24 mouse cellular contexts compared by ENCODE assay signal in the genomic region with DNA sequence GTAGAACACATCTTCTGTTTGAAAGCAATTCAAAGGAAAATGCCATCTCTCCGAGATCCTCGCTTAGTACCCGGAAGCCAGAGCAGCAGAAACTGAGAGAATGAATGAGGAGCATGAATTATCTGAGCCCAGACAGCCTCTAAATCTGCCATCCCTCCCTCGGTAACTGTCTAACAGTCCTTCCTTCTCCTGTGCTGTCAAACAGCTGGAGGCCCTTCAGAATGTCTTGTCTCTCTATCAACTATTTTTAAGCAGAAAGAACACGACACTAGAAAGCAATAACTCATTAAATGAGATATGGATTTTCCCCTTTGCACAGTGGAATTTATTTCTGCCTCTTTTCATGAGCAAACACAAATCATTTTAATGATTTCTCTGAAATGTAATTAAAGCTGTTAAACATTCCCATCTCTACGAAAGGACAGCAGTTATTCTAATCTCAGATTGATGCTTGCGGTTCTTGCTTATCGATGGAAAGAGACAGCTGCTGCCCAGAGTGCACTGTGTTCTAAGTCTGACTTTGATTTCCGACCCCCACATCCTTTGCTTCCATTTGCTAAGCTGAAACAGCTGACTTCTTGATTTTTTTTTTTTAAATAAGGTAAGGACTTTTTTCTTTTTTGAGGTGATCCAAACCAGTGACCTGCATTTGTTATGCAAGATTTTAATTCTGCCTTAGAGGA. TPM values are rescaled to one million over a fixed set of nuclear protein-coding genes. Genes with fewer than 3 reads are reported as not detected.
DNase-seq lines count a peak whose midpoint lies in the region; ATAC-seq and TF ChIP-seq lines count a peak whose summit lies in the region.
"Had no signal": no experiment of that assay in that cellular context is flagged by ENCODE, and none has a peak within 500 bp of the region (broad histone marks: within the 10 kb centered on the region; RNA-seq: fewer than 3 reads in every experiment).

No protein-coding gene starts in this region.

- no peak overlapping the region for H3K9ac ChIP-seq in kidney, embryonic 16.5 days (replicated peaks; ENCODE audit: low read length)
- H3K9ac ChIP-seq in neural tube, embryonic 12.5 days: no peak overlapping the region
- H3K9ac ChIP-seq: embryonic facial prominence, embryonic 12.5 days; forebrain, embryonic 15.5 days; heart, embryonic 12.5 days; hindbrain, embryonic 14.5 days had no signal

- H3K9me3 ChIP-seq in kidney, embryonic 16.5 days (ENCODE audit: low read length): peaks cover 6% of the 10 kb centered on the region; the same call in 1 of the 2 replicates
- H3K9me3 ChIP-seq in neural tube, embryonic 12.5 days: no peaks in the 10 kb centered on the region
- H3K9me3 ChIP-seq: embryonic facial prominence, embryonic 12.5 days; forebrain, embryonic 15.5 days; heart, embryonic 12.5 days had no signal

- no peaks in the 10 kb centered on the region for H3K79me3 ChIP-seq in C2C12 (ENCODE audit: low read depth)

- WGBS in kidney, embryonic 16.5 days: 23% methylated on average over 9 of the region's 9 CpGs
- 53% methylated on average over 9 of the region's 9 CpGs for WGBS in neural tube, embryonic 12.5 days

- H3K27ac ChIP-seq in kidney, embryonic 16.5 days (ENCODE audit: low read length): no peak overlapping the region
- no peak overlapping the region for H3K27ac ChIP-seq in neural tube, embryonic 12.5 days
- H3K27ac ChIP-seq: embryonic facial prominence, embryonic 12.5 days; forebrain, embryonic 15.5 days; hindbrain, embryonic 14.5 days; left cerebral cortex, adult 2 months; midbrain, embryonic 10.5 days had no signal

- ATAC-seq in kidney, embryonic 16.5 days (ENCODE audit: low FRiP score, low TSS enrichment): peak; percentile 66
- 0 out of 2 replicates have a peak, but pooled peaks have one; percentile 53 for ATAC-seq in neural tube, embryonic 12.5 days (ENCODE audit: low FRiP score, low read depth)
- ATAC-seq: forebrain, embryonic 15.5 days had no signal

- no peak for TF ChIP-seq CTCF in C2C12 (IDR thresholded peaks at IDR 0.05; ENCODE audit: control insufficient read depth, insufficient read depth, insufficient read length)

- no peaks in the 10 kb centered on the region for H3K36me3 ChIP-seq in C2C12 (ENCODE audit: control insufficient read depth, insufficient read depth)
- H3K36me3 ChIP-seq in kidney, embryonic 16.5 days (ENCODE audit: insufficient read depth, low read length): no peaks in the 10 kb centered on the region
- H3K36me3 ChIP-seq in neural tube, embryonic 12.5 days: no peaks in the 10 kb centered on the region
- H3K36me3 ChIP-seq: embryonic facial prominence, embryonic 12.5 days; forebrain, embryonic 15.5 days; heart, embryonic 12.5 days; midbrain, embryonic 10.5 days had no signal

- H3ac ChIP-seq in C2C12 (ENCODE audit: control insufficient read depth, insufficient read length, low read depth): no peak overlapping the region

- no peaks in the 10 kb centered on the region for H3K79me2 ChIP-seq in C2C12 (ENCODE audit: control insufficient read depth, insufficient read depth)

- H3K4me3 ChIP-seq in C2C12 (ENCODE audit: insufficient read depth, poor library complexity, severe bottlenecking): no peak overlapping the region
- H3K4me3 ChIP-seq in kidney, embryonic 16.5 days (ENCODE audit: low read length): no peak overlapping the region
- no peak overlapping the region for H3K4me3 ChIP-seq in neural tube, embryonic 12.5 days
- H3K4me3 ChIP-seq: embryonic facial prominence, embryonic 12.5 days; erythroblast, embryonic 14.5 days; forebrain, embryonic 15.5 days; heart, embryonic 12.5 days; left cerebral cortex, adult 2 months; midbrain, embryonic 10.5 days had no signal

- DNase-seq in kidney, adult 9 months: peak; percentile 14
- no peak for DNase-seq in kidney, postnatal 25 days
- DNase-seq in thymus, postnatal 4 days: no peak
- no peak for DNase-seq in spleen, postnatal 14 days (ENCODE audit: low spot score in 2 of 2)
- DNase-seq: adrenal gland, adult 2 months; cerebellum, adult 8-10 months; heart, postnatal 14 days; lung, adult 2 months; lung, postnatal 4 days; retina, postnatal 1 day; thymus, adult 2 months had no signal

- H3K27me3 ChIP-seq in C2C12 (ENCODE audit: control insufficient read depth, insufficient read depth, insufficient read length): no peaks in the 10 kb centered on the region
- H3K27me3 ChIP-seq in kidney, embryonic 16.5 days (ENCODE audit: insufficient read depth, low read length): no peaks in the 10 kb centered on the region
- H3K27me3 ChIP-seq in neural tube, embryonic 12.5 days (replicated peaks): no peaks in the 10 kb centered on the region
- H3K27me3 ChIP-seq: embryonic facial prominence, embryonic 12.5 days; forebrain, embryonic 15.5 days; heart, embryonic 12.5 days had no signal

- no peak overlapping the region for H3K4me2 ChIP-seq in kidney, embryonic 16.5 days (replicated peaks; ENCODE audit: low read depth, low read length)
- no peak overlapping the region for H3K4me2 ChIP-seq in neural tube, embryonic 12.5 days (replicated peaks)
- H3K4me2 ChIP-seq: embryonic facial prominence, embryonic 12.5 days; forebrain, embryonic 15.5 days; heart, embryonic 12.5 days; hindbrain, embryonic 14.5 days; liver, embryonic 11.5 days had no signal

- peaks cover 15% of the 10 kb centered on the region for H3K4me1 ChIP-seq in kidney, embryonic 16.5 days (ENCODE audit: insufficient read depth, low read length)
- no peaks in the 10 kb centered on the region for H3K4me1 ChIP-seq in neural tube, embryonic 12.5 days
- H3K4me1 ChIP-seq: embryonic facial prominence, embryonic 12.5 days; forebrain, embryonic 15.5 days; heart, embryonic 12.5 days had no signal

TF ChIP-seq in C2C12, 6 proteins besides CTCF, POLR2A, EP300 and RAD21:
- peak; percentile 66 for TF ChIP-seq MYOD1 (IDR thresholded peaks at IDR 0.05; ENCODE audit: control insufficient read depth, insufficient read length, low read depth)
- no peak for TF ChIP-seq FOSL1 (IDR thresholded peaks at IDR 0.05; ENCODE audit: insufficient read depth, low read length, poor library complexity, severe bottlenecking)
TF ChIP-seq in C2C12: peak in this region for 1.

RNA-seq across cellular contexts. Expression of gene Nostrin, which starts 34.9 kb away (rescaled TPM):
- 0.02 TPM for polyA plus RNA-seq in C2C12 (2012; fragmentation: generic; extraction: Trizol)
- polyA plus RNA-seq in kidney, embryonic 16.5 days (2015; fragmentation: Nextera tagmentation; extraction: Ambion mirVana): 4.7 and 7.1 TPM in 2 replicates
- 1.2 and 1.7 TPM in 2 replicates for polyA plus RNA-seq in neural tube, embryonic 12.5 days (2016; fragmentation: Nextera tagmentation; extraction: Ambion mirVana)
- polyA plus RNA-seq: erythroblast, embryonic 14.5 days had no signal

RNA-seq across cellular contexts. Expression of gene Spc25, which starts 35.5 kb away (rescaled TPM):
- 29.7 TPM for polyA plus RNA-seq in C2C12 (2012; fragmentation: generic; extraction: Trizol)
- 241 and 247 TPM in 2 replicates for polyA plus RNA-seq in kidney, embryonic 16.5 days (2015; fragmentation: Nextera tagmentation; extraction: Ambion mirVana)
- polyA plus RNA-seq in neural tube, embryonic 12.5 days (2016; fragmentation: Nextera tagmentation; extraction: Ambion mirVana): 145 and 156 TPM in 2 replicates

RNA-seq across cellular contexts. Expression of gene G6pc2, which starts 40.3 kb away (rescaled TPM):
- polyA plus RNA-seq in C2C12 (2012; fragmentation: generic; extraction: Trizol): not detected
- 3.1 and 4.2 TPM in 2 replicates for polyA plus RNA-seq in kidney, embryonic 16.5 days (2015; fragmentation: Nextera tagmentation; extraction: Ambion mirVana)
- polyA plus RNA-seq in neural tube, embryonic 12.5 days (2016; fragmentation: Nextera tagmentation; extraction: Ambion mirVana): 0.72 and 0.76 TPM in 2 replicates
- polyA plus RNA-seq: adrenal gland, adult 2 months; erythroblast, embryonic 14.5 days; forebrain, embryonic 15.5 days; gonadal fat pad, adult 2 months; heart, embryonic 12.5 days; liver, embryonic 11.5 days; lung, adult 2 months; midbrain, embryonic 10.5 days; thymus, adult 2 months; urinary bladder, adult 2 months had no signal
